Mouse (Mus musculus): Measurements from ENCODE around the gene Cttnbp2nl. TPM values are rescaled to one million over a fixed set of nuclear protein-coding genes. Genes with fewer than 3 reads are reported as not detected.
A peak's percentile ranks its signal among the peaks of the same experiment; 100 is the strongest.

Gene Cttnbp2nl
- total RNA-seq, 2 experiments from 2014 or later, result 20.7 to 21.6 TPM

GRCm38 (mm10) chr3:105058627-105059513 is 5.9 kb upstream of the Cttnbp2nl start:
- peak; percentile 89 to 95 for DNase-seq

- DNase-seq, result no peak
Observed at GRCm38 (mm10) chr3:105055666-105056065, 2.7 kb upstream of the Cttnbp2nl start.

GRCm38 (mm10) chr3:105054952-105055351 is 2.0 kb upstream of the Cttnbp2nl start:
- DNase-seq, result peak; percentile 86 to 95

GRCm38 (mm10) chr3:105053698-105054001 is 704 bp upstream of the Cttnbp2nl start:
- no peak for DNase-seq

GRCm38 (mm10) chr3:105052171-105052936 is 592 bp downstream of the Cttnbp2nl start:
- DNase-seq, result no peak

GRCm38 (mm10) chr3:105051103-105051502 is 1.8 kb downstream of the Cttnbp2nl start:
- no peak for DNase-seq

- no peak for DNase-seq
Observed at GRCm38 (mm10) chr3:105049848-105050247, 3.1 kb downstream of the Cttnbp2nl start.

- DNase-seq, result peak; percentile 85 to 90
Observed at GRCm38 (mm10) chr3:105047616-105048015, 5.3 kb downstream of the Cttnbp2nl start.

GRCm38 (mm10) chr3:105046870-105047269 is 6.1 kb downstream of the Cttnbp2nl start:
- DNase-seq, result peak in 1 of 2 experiments; percentile 69

- no peak for DNase-seq
Observed at GRCm38 (mm10) chr3:105043746-105044145, 9.2 kb downstream of the Cttnbp2nl start.

GRCm38 (mm10) chr3:105040983-105041625 is 11.8 kb downstream of the Cttnbp2nl start:
- DNase-seq, result no peak

GRCm38 (mm10) chr3:105040002-105040401 is 12.9 kb downstream of the Cttnbp2nl start:
- no peak for DNase-seq

GRCm38 (mm10) chr3:105037240-105037770 is 15.6 kb downstream of the Cttnbp2nl start:
- DNase-seq, result no peak

- peak in 1 of 2 experiments; percentile 70 for DNase-seq
Observed at GRCm38 (mm10) chr3:105036281-105036847, 16.6 kb downstream of the Cttnbp2nl start.

- peak in 1 of 2 experiments; percentile 52 for DNase-seq
Observed at GRCm38 (mm10) chr3:105023371-105024005, 29.5 kb downstream of the Cttnbp2nl start.

GRCm38 (mm10) chr3:105019826-105020692 is 32.9 kb downstream of the Cttnbp2nl start:
- DNase-seq, result peak; percentile 72 to 89

- peak in 1 of 2 experiments; percentile 49 for DNase-seq
Observed at GRCm38 (mm10) chr3:105018783-105019105, 34.2 kb downstream of the Cttnbp2nl start.

GRCm38 (mm10) chr3:105018085-105018782 is 34.7 kb downstream of the Cttnbp2nl start:
- peak in 1 of 2 experiments; percentile 79 for DNase-seq

- peak in 1 of 2 experiments; percentile 52 for DNase-seq
Observed at GRCm38 (mm10) chr3:105017314-105017713, 35.6 kb downstream of the Cttnbp2nl start.

- DNase-seq, result no peak
Observed at GRCm38 (mm10) chr3:105016204-105016603, 36.7 kb downstream of the Cttnbp2nl start.

All from heart, adult 18-20 months (tissue).